Mouse (Mus musculus) stomach, embryonic 16.5 days (tissue): ENCODE results near the gene Cmtm1. TPM values are rescaled to one million over a fixed set of nuclear protein-coding genes. Genes with fewer than 3 reads are reported as not detected.

Experiments used
- ATAC-seq: fragments of 200-750 bp; cut with Nextera tagmentation; 2 replicates; pipeline ENCODE4 v1.8.0; 2017; ENCODE audit warnings: moderate number of reproducible peaks, moderate TSS enrichment; ENCODE audit not compliant: insufficient read depth, low FRiP score
- H3K27ac ChIP-seq: fragments of 300-500 bp; sonication (generic); 2 replicates; pipeline ENCODE4 v1.5.1; 2014; ENCODE audit warnings: low read length
- H3K27me3 ChIP-seq: fragments of 300-500 bp; sonication (generic); 2 replicates; pipeline ENCODE4 v1.6.1; 2014; ENCODE audit warnings: low read length, control low read depth, mixed read lengths; ENCODE audit not compliant: control insufficient read depth, insufficient read depth
- H3K36me3 ChIP-seq: fragments of 300-500 bp; sonication (generic); 2 replicates; pipeline ENCODE4 v1.6.1; 2014; ENCODE audit warnings: low read length; ENCODE audit not compliant: control insufficient read depth, insufficient read depth
- H3K4me1 ChIP-seq: fragments of 300-500 bp; sonication (generic); 2 replicates; pipeline ENCODE4 v1.6.1; 2014; ENCODE audit warnings: low read length, control low read depth, mixed read lengths; ENCODE audit not compliant: control insufficient read depth, insufficient read depth
- H3K4me2 ChIP-seq: fragments of 300-500 bp; sonication (generic); 2 replicates; pipeline ENCODE4 v1.6.1; 2014; ENCODE audit warnings: low read depth, low read length, mixed read lengths
- H3K4me3 ChIP-seq: fragments of 300-500 bp; sonication (generic); replicated peaks from 2 replicates; pipeline ENCODE4 v1.5.1; 2014; ENCODE audit warnings: mild to moderate bottlenecking, low read length
- H3K9ac ChIP-seq: fragments of 300-500 bp; sonication (generic); 2 replicates; pipeline ENCODE4 v1.6.1; 2014; ENCODE audit warnings: low read length
- H3K9me3 ChIP-seq: fragments of 300-500 bp; sonication (generic); replicated peaks from 2 replicates; pipeline ENCODE4 v1.6.1; 2016; ENCODE audit warnings: low read length, control low read depth; ENCODE audit not compliant: control insufficient read depth
- WGBS: fragments of 180-500 bp; shearing (Covaris S2); extraction: QIAGEN DNeasy Blood & Tissue Kit; methylation state at CpG from one replicate; pipeline ENCODE4 v1.1.7; 2014; 5-methylcytosine and 5-hydroxymethylcytosine counted together
- polyA plus RNA-seq: library from polyadenylated mRNA; unstranded; fragments of >200 nt; fragmentation: Nextera tagmentation; extraction: Ambion mirVana; gene quantifications from 2 replicates; pipeline ENCODE4 v1.2.1, GENCODE M21; 2015

The Cmtm1 gene
- polyA plus RNA-seq, 1 experiment from 2014 or later = not detected

- H3K27ac ChIP-seq = no peak overlapping the region
- peaks cover 9% of the 10 kb centered on the region; the same call in 1 of the 2 replicates for H3K4me1 ChIP-seq
- ATAC-seq = no peak
- H3K36me3 ChIP-seq = no peaks in the 10 kb centered on the region; the same call in 1 of the 2 replicates
- H3K4me2 ChIP-seq = no peak overlapping the region
- 68% methylated on average over 5 of the region's 5 CpGs for WGBS
- no peak overlapping the region for H3K4me3 ChIP-seq
- H3K9me3 ChIP-seq = no peaks in the 10 kb centered on the region
- no peak overlapping the region for H3K9ac ChIP-seq
- H3K27me3 ChIP-seq = no peaks in the 10 kb centered on the region
These were observed 32.5 kb upstream of the Cmtm1 start for GRCm38 (mm10) chr8:104342426-104342825.

- Histone ChIP-seq H3K4me1 (peaks cover 9% of the 10 kb centered on the region; the same call in 1 of the 2 replicates), H3K27me3 (no peaks in the 10 kb centered on the region), H3K4me3 (peak overlapping the region; percentile 72), H3K9ac (peak overlapping the region; percentile 91), H3K4me2 (peak overlapping the region; percentile 76), H3K36me3 (no peaks in the 10 kb centered on the region; the same call in 1 of the 2 replicates), H3K9me3 (no peaks in the 10 kb centered on the region), H3K27ac (peak overlapping the region; percentile 56)
- no peak for ATAC-seq
- WGBS = 46% methylated on average over 6 of the region's 6 CpGs
These were observed 31.7 kb upstream of the Cmtm1 start for GRCm38 (mm10) chr8:104341678-104342077.

GRCm38 (mm10) chr8:104341106-104341561 lies 31.2 kb upstream of the Cmtm1 start:
- peak; percentile 65 for ATAC-seq
- Histone ChIP-seq H3K4me1 (peaks cover 9% of the 10 kb centered on the region; the same call in 1 of the 2 replicates), H3K27ac (peak overlapping the region; percentile 87), H3K27me3 (no peaks in the 10 kb centered on the region), H3K4me2 (peak overlapping the region; percentile 76), H3K4me3 (peak overlapping the region; percentile 72), H3K9me3 (no peaks in the 10 kb centered on the region), H3K9ac (peak overlapping the region; percentile 91), H3K36me3 (no peaks in the 10 kb centered on the region; the same call in 1 of the 2 replicates)
- 0% methylated on average over 24 of the region's 24 CpGs for WGBS

GRCm38 (mm10) chr8:104340233-104341105 lies 30.5 kb upstream of the Cmtm1 start:
- H3K4me3 ChIP-seq = peak overlapping the region; percentile 72
- WGBS = under 1% methylated on average over 51 of the region's 54 CpGs
- H3K9me3 ChIP-seq = no peaks in the 10 kb centered on the region
- H3K27me3 ChIP-seq = no peaks in the 10 kb centered on the region
- peaks cover 9% of the 10 kb centered on the region; the same call in 1 of the 2 replicates for H3K4me1 ChIP-seq
- H3K9ac ChIP-seq = peak overlapping the region; percentile 91
- H3K27ac ChIP-seq = peak overlapping the region; percentile 87
- peak overlapping the region; percentile 76 for H3K4me2 ChIP-seq
- ATAC-seq = peak; percentile 83
- no peaks in the 10 kb centered on the region for H3K36me3 ChIP-seq

GRCm38 (mm10) chr8:104339983-104340232 lies 30.0 kb upstream of the Cmtm1 start:
- Histone ChIP-seq H3K4me2 (peak overlapping the region; percentile 76), H3K4me1 (peaks cover 9% of the 10 kb centered on the region; the same call in 1 of the 2 replicates), H3K9me3 (no peaks in the 10 kb centered on the region), H3K9ac (peak overlapping the region; percentile 91), H3K27me3 (no peaks in the 10 kb centered on the region), H3K27ac (peak overlapping the region; percentile 87), H3K4me3 (peak overlapping the region; percentile 72), H3K36me3 (no peaks in the 10 kb centered on the region)
- ATAC-seq = no peak
- 1% methylated on average over 6 of the region's 6 CpGs for WGBS

- no peak for ATAC-seq
- H3K9me3 ChIP-seq = no peaks in the 10 kb centered on the region
- peak within 1 kb of the TSS; percentile 76 for H3K4me2 ChIP-seq
- peak within 1 kb of the TSS; percentile 87 for H3K27ac ChIP-seq
- peak within 1 kb of the TSS; percentile 72 for H3K4me3 ChIP-seq
- WGBS = 14% methylated on average over 17 of the region's 18 CpGs
- H3K4me1 ChIP-seq = peaks cover 9% of the 10 kb centered on the region; the same call in 1 of the 2 replicates
- H3K9ac ChIP-seq = peak within 1 kb of the TSS; percentile 91
- no peaks in the 10 kb centered on the region for H3K27me3 ChIP-seq
- no peaks in the 10 kb centered on the region for H3K36me3 ChIP-seq
These were observed 29.5 kb upstream of the Cmtm1 start, which contains the start of gene Cmtm3 for GRCm38 (mm10) chr8:104339229-104339982. Gene Cmtm3 (plus strand): TSS chr8:104339410.

- WGBS = 53% methylated on average over 3 of the region's 3 CpGs
- no peak overlapping the region for H3K4me3 ChIP-seq
These were observed 27.9 kb upstream of the Cmtm1 start for GRCm38 (mm10) chr8:104337890-104338289.

GRCm38 (mm10) chr8:104336806-104337205 lies 26.9 kb upstream of the Cmtm1 start:
- no peak overlapping the region for H3K4me2 ChIP-seq
- no peak overlapping the region for H3K9ac ChIP-seq
- 85% methylated on average over 1 of the region's 1 CpGs for WGBS

More at GRCm38 (mm10) chr8:104337890-104338289, 27.9 kb upstream of the Cmtm1 start:
- Histone ChIP-seq H3K9ac (no peak overlapping the region), H3K27ac (no peak overlapping the region), H3K9me3 (no peaks in the 10 kb centered on the region), H3K4me1 (0 out of 2 replicates have a peak, but pooled peaks cover 3% of the 10 kb centered on the region), H3K4me2 (no peak overlapping the region), H3K27me3 (no peaks in the 10 kb centered on the region), H3K36me3 (no peaks in the 10 kb centered on the region)
- ATAC-seq = no peak

More at GRCm38 (mm10) chr8:104336806-104337205, 26.9 kb upstream of the Cmtm1 start:
- Histone ChIP-seq H3K27me3 (no peaks in the 10 kb centered on the region), H3K4me3 (no peak overlapping the region), H3K9me3 (no peaks in the 10 kb centered on the region), H3K4me1 (0 out of 2 replicates have a peak, but pooled peaks cover 3% of the 10 kb centered on the region), H3K36me3 (no peaks in the 10 kb centered on the region), H3K27ac (no peak overlapping the region)
- no peak for ATAC-seq
